ENCODE assay signal across 8 mouse cellular contexts in genomic region chr14:73838890-73839289, GRCm38 (mm10).
DNase-seq lines count a peak whose midpoint lies in the region.

No protein-coding gene starts in this region.

- peak; percentile 9 for DNase-seq in adrenal gland, adult 2 months
- DNase-seq in adrenal gland, postnatal 10 days: no peak
- DNase-seq in layer of hippocampus, adult 9-11 months: peak; percentile 14
- no peak for DNase-seq in layer of hippocampus, postnatal 14 days (ENCODE audit: low spot score in 2 of 2)
- DNase-seq in brain, adult 2 months (ENCODE audit: low read depth, low spot score): peak; percentile 25
- peak; percentile 4 to 40 for DNase-seq in kidney, postnatal 25 days
- no peak for DNase-seq in cerebellum, adult 18-20 months
- no peak for DNase-seq in right cerebral cortex, adult 18-20 months

Comparison
In these comparisons a context has a peak if more than half of its experiments do, and no peak if none do; other contexts are left out.
1. DNase-seq: peak in adrenal gland, adult 2 months (single experiment), layer of hippocampus, adult 9-11 months (single experiment), brain, adult 2 months (single experiment) and kidney, postnatal 25 days (2 of 2); none in adrenal gland, postnatal 10 days (single experiment), layer of hippocampus, postnatal 14 days (0 of 2), cerebellum, adult 18-20 months (0 of 2) and right cerebral cortex, adult 18-20 months (single experiment).